Mouse (Mus musculus): ENCODE results near the gene Il21r. TPM values are rescaled to one million over a fixed set of nuclear protein-coding genes. Genes with fewer than 3 reads are reported as not detected.

The Il21r gene
- polyA plus RNA-seq, 1 experiment = 0.39 TPM

DNA sequence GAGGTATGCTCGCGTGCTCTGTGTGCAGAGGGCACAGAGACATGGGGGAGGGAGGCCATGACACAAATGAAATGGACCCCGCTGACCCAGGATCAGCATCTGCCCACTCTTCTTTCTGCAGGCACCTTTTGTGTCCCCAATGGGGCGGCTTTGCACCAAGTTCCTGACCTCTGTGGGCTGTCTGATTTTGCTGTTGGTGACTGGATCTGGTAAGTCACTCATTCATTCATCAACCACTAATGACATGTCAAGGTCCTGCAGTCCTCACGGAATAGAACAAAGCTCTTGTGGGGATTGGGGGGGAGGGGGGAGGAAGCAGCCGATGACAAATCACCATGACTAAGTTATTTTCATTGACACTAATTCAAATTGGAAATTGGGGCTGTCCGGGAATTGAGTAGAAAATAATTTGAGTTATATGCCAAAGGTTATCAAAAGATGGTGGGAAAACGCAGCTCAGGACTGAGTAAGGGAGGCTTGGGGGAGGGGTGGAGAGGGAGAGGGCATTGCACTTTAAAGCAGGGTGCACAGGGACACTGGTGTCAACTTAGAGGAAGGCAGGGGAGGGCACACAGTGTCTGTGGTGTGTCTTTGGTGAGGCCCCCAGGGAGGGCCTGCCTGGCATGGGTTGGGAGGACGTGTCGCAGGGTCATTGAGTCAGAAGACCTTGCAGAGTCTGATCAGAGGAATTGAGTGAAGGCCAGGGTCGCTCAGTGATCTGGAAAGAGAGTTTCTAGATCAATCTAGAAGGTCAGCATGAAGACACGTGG lies 37.5 kb upstream of the Il21r start:
- no peaks in the 10 kb centered on the region for H3K4me1 ChIP-seq (ENCODE audit: control insufficient read depth, insufficient read depth, low read length)
- no peak overlapping the region for H3K27ac ChIP-seq (ENCODE audit: insufficient read depth, low read length)
- no peak overlapping the region for H3K4me3 ChIP-seq (replicated peaks; ENCODE audit: insufficient read depth, low read depth, low read length)
- TF ChIP-seq POLR2A (IDR thresholded peaks at IDR 0.05; ENCODE audit: borderline replicate concordance, insufficient read depth, low read length) (no peak), CTCF (IDR thresholded peaks at IDR 0.05; ENCODE audit: borderline replicate concordance, insufficient read depth, low read depth, low read length) (no peak)
- no peak for DNase-seq
- 83% methylated on average over 12 of the region's 12 CpGs for WGBS
- H3K27me3 ChIP-seq (ENCODE audit: control insufficient read depth, insufficient read depth, low read length) = no peaks in the 10 kb centered on the region

GRCm38 (mm10) chr7:125566420-125566819 lies 36.8 kb upstream of the Il21r start:
- DNase-seq = no peak
- H3K4me1 ChIP-seq (ENCODE audit: control insufficient read depth, insufficient read depth, low read length) = no peaks in the 10 kb centered on the region
- WGBS = 78% methylated on average over 2 of the region's 2 CpGs
- TF ChIP-seq POLR2A (IDR thresholded peaks at IDR 0.05; ENCODE audit: borderline replicate concordance, insufficient read depth, low read length) (no peak), CTCF (IDR thresholded peaks at IDR 0.05; ENCODE audit: borderline replicate concordance, insufficient read depth, low read depth, low read length) (no peak)
- no peak overlapping the region for H3K4me3 ChIP-seq (replicated peaks; ENCODE audit: insufficient read depth, low read depth, low read length)
- no peaks in the 10 kb centered on the region for H3K27me3 ChIP-seq (ENCODE audit: control insufficient read depth, insufficient read depth, low read length)
- H3K27ac ChIP-seq (ENCODE audit: insufficient read depth, low read length) = no peak overlapping the region

DNA sequence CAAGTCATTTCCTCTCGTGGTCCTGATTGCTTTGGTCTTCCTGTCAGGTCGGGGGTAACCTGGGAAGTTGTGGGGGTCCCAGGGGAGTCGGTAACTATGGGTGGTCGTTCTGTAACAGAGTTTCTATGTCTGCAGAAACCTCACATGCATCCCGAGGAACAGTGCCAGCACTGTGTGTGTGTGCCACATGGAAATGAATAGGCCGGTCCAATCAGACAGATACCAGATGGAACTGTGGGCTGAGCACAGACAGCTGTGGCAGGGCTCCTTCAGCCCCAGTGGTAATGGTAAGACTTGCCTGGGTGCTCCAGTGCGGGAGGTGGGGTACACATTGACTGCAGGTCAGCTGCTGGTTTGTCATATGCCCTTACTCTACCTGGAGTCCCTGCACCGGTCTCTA lies 34.3 kb upstream of the Il21r start:
- DNase-seq = no peak
- no peaks in the 10 kb centered on the region for H3K27me3 ChIP-seq (ENCODE audit: control insufficient read depth, insufficient read depth, low read length)
- 37% methylated on average over 8 of the region's 8 CpGs for WGBS
- no peaks in the 10 kb centered on the region for H3K4me1 ChIP-seq (ENCODE audit: control insufficient read depth, insufficient read depth, low read length)
- no peak overlapping the region for H3K4me3 ChIP-seq (replicated peaks; ENCODE audit: insufficient read depth, low read depth, low read length)
- H3K27ac ChIP-seq (ENCODE audit: insufficient read depth, low read length) = no peak overlapping the region
- no peak for TF ChIP-seq POLR2A (IDR thresholded peaks at IDR 0.05; ENCODE audit: borderline replicate concordance, insufficient read depth, low read length)

GRCm38 (mm10) chr7:125571891-125572290 lies 31.3 kb upstream of the Il21r start:
- no peak overlapping the region for H3K4me3 ChIP-seq (replicated peaks; ENCODE audit: insufficient read depth, low read depth, low read length)
- TF ChIP-seq POLR2A (IDR thresholded peaks at IDR 0.05; ENCODE audit: borderline replicate concordance, insufficient read depth, low read length) = no peak
- WGBS = 90% methylated on average over 19 of the region's 19 CpGs
- H3K4me1 ChIP-seq (ENCODE audit: control insufficient read depth, insufficient read depth, low read length) = peaks cover 4% of the 10 kb centered on the region; the same call in 1 of the 2 replicates
- no peak for DNase-seq
- H3K27ac ChIP-seq (ENCODE audit: insufficient read depth, low read length) = no peak overlapping the region
- no peaks in the 10 kb centered on the region for H3K27me3 ChIP-seq (ENCODE audit: control insufficient read depth, insufficient read depth, low read length)

DNA sequence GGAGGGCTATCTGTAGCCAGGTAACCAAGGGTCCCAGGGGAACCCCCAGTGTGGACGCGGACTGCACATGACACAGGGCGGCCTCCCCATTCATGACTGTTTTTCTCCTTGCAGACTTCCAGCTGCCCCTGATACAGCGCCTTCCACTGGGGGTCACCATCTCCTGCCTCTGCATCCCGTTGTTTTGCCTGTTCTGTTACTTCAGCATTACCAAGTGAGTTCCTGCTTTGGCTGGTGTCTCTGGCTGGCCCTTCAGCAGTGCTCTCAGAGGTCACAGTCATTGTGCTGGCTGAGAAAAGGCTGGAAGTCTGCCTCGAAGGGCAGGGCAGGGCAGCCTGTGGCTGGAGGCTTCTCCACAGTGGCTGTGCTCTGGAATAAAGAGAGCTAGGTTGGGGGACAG lies 30.5 kb upstream of the Il21r start:
- H3K27me3 ChIP-seq (ENCODE audit: control insufficient read depth, insufficient read depth, low read length) = no peaks in the 10 kb centered on the region

GRCm38 (mm10) chr7:125573849-125574248 lies 29.4 kb upstream of the Il21r start:
- no peak for TF ChIP-seq CTCF (IDR thresholded peaks at IDR 0.05; ENCODE audit: borderline replicate concordance, insufficient read depth, low read depth, low read length)
- TF ChIP-seq POLR2A (IDR thresholded peaks at IDR 0.05; ENCODE audit: borderline replicate concordance, insufficient read depth, low read length) = no peak
- Histone ChIP-seq H3K4me1 (ENCODE audit: control insufficient read depth, insufficient read depth, low read length) (peaks cover 15% of the 10 kb centered on the region), H3K27ac (ENCODE audit: insufficient read depth, low read length) (no peak overlapping the region), H3K4me3 (replicated peaks; ENCODE audit: insufficient read depth, low read depth, low read length) (no peak overlapping the region), H3K27me3 (ENCODE audit: control insufficient read depth, insufficient read depth, low read length) (no peaks in the 10 kb centered on the region)
- WGBS = 76% methylated on average over 2 of the region's 2 CpGs
- DNase-seq = no peak

More for the DNA sequence above, 30.5 kb upstream of the Il21r start:
- DNase-seq = no peak
- Histone ChIP-seq H3K4me1 (ENCODE audit: control insufficient read depth, insufficient read depth, low read length) (peaks cover 11% of the 10 kb centered on the region), H3K4me3 (replicated peaks; ENCODE audit: insufficient read depth, low read depth, low read length) (no peak overlapping the region), H3K27ac (ENCODE audit: insufficient read depth, low read length) (no peak overlapping the region)
- WGBS = 67% methylated on average over 6 of the region's 6 CpGs
- TF ChIP-seq CTCF (IDR thresholded peaks at IDR 0.05; ENCODE audit: borderline replicate concordance, insufficient read depth, low read depth, low read length) (no peak), POLR2A (IDR thresholded peaks at IDR 0.05; ENCODE audit: borderline replicate concordance, insufficient read depth, low read length) (no peak)

- no peak overlapping the region for H3K27ac ChIP-seq (ENCODE audit: insufficient read depth, low read length)
- DNase-seq = no peak
- no peak overlapping the region for H3K4me3 ChIP-seq (replicated peaks; ENCODE audit: insufficient read depth, low read depth, low read length)
- TF ChIP-seq POLR2A (IDR thresholded peaks at IDR 0.05; ENCODE audit: borderline replicate concordance, insufficient read depth, low read length) (no peak), CTCF (IDR thresholded peaks at IDR 0.05; ENCODE audit: borderline replicate concordance, insufficient read depth, low read depth, low read length) (no peak)
- WGBS = 86% methylated on average over 3 of the region's 3 CpGs
- H3K27me3 ChIP-seq (ENCODE audit: control insufficient read depth, insufficient read depth, low read length) = no peaks in the 10 kb centered on the region
- H3K4me1 ChIP-seq (ENCODE audit: control insufficient read depth, insufficient read depth, low read length) = peaks cover 15% of the 10 kb centered on the region
Measured at GRCm38 (mm10) chr7:125574832-125575231, 28.4 kb upstream of the Il21r start.

DNA sequence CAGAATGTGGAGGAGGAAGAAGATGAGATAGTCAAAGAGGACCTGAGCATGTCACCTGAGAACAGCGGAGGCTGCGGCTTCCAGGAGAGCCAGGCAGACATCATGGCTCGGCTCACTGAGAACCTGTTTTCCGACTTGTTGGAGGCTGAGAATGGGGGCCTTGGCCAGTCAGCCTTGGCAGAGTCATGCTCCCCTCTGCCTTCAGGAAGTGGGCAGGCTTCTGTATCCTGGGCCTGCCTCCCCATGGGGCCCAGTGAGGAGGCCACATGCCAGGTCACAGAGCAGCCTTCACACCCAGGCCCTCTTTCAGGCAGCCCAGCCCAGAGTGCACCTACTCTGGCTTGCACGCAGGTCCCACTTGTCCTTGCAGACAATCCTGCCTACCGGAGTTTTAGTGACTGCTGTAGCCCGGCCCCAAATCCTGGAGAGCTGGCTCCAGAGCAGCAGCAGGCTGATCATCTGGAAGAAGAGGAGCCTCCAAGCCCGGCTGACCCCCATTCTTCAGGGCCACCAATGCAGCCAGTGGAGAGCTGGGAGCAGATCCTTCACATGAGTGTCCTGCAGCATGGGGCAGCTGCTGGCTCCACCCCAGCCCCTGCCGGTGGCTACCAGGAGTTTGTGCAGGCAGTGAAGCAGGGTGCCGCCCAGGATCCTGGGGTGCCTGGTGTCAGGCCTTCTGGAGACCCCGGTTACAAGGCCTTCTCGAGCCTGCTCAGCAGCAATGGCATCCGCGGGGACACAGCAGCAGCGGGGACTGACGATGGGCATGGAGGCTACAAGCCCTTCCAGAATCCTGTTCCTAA lies 27.3 kb upstream of the Il21r start:
- 80% methylated on average over 16 of the region's 16 CpGs for WGBS
- H3K4me1 ChIP-seq (ENCODE audit: control insufficient read depth, insufficient read depth, low read length) = peaks cover 15% of the 10 kb centered on the region
- H3K27ac ChIP-seq (ENCODE audit: insufficient read depth, low read length) = no peak overlapping the region
- DNase-seq = no peak
- no peak for TF ChIP-seq POLR2A (IDR thresholded peaks at IDR 0.05; ENCODE audit: borderline replicate concordance, insufficient read depth, low read length)
- no peak for TF ChIP-seq CTCF (IDR thresholded peaks at IDR 0.05; ENCODE audit: borderline replicate concordance, insufficient read depth, low read depth, low read length)
- no peak overlapping the region for H3K4me3 ChIP-seq (replicated peaks; ENCODE audit: insufficient read depth, low read depth, low read length)
- no peaks in the 10 kb centered on the region for H3K27me3 ChIP-seq (ENCODE audit: control insufficient read depth, insufficient read depth, low read length)
